Mouse (Mus musculus) testis, adult 2 months (tissue): ENCODE measurements around the gene Siae.

Experiments
- CTCF ChIP-seq: fragments of 200-500 bp; IDR thresholded peaks from 2 replicates; pipeline ENCODE4 v1.5.1; 2012; ENCODE audit warnings: low read depth, mild to moderate bottlenecking, inconsistent platforms, low read length, moderate library complexity; ENCODE audit not compliant: control insufficient read depth, insufficient read depth, insufficient replicate concordance
- POLR2A ChIP-seq: fragments of 200-500 bp; IDR thresholded peaks from 2 replicates; pipeline ENCODE4 v1.6.1; 2012; ENCODE audit warnings: low read depth, mild to moderate bottlenecking, inconsistent platforms, low read length, moderate library complexity; ENCODE audit not compliant: control insufficient read depth

DNA sequence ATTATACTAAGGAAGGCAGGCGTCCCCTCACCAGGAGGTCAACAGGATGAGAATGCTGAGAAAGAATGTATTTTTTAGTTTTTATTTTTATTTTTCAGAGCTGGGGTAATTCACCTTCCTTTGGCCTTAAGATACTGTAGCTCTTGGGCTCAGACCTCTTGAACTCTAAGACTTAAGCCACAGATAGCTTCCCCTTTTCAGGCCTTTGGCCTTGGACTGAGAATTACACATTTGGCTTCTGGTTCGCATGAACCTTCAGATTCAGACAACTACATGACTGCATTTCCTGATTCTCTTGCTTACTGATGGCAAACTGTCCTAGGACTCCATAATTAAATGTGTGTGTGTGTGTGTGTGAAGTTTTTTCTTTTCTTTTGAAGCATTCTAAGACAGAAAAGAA lies 43.1 kb downstream of the Siae start:
- TF ChIP-seq POLR2A (no peak), CTCF (no peak)
